Mouse (Mus musculus) left cerebral cortex, postnatal 36 days (tissue): Measurements from ENCODE around the gene Rpl6. TPM values are rescaled to one million over a fixed set of nuclear protein-coding genes. Genes with fewer than 3 reads are reported as not detected.

Experiments
- DNase-seq, 2 experiments: peaks; one replicate each; pipeline ENCODE4 v3.0.0; 2021 to 2022; ENCODE audit warnings: low spot score in 2 of 2, mixed read lengths in 1 of 2
- intact Hi-C: fragments of 180-260 bp; cut with DNase I; formaldehyde crosslinking; loops from one replicate; pipeline ENCODE4 v1.15.1; 2025
- total RNA-seq, 2 experiments: library from RNA; stranded (reverse); gene quantifications; 2 replicates each; pipeline ENCODE4 v1.2.3; 2021

Rpl6 gene
- total RNA-seq: 100 to 1,000 TPM; 401 to 441 TPM

DNA sequence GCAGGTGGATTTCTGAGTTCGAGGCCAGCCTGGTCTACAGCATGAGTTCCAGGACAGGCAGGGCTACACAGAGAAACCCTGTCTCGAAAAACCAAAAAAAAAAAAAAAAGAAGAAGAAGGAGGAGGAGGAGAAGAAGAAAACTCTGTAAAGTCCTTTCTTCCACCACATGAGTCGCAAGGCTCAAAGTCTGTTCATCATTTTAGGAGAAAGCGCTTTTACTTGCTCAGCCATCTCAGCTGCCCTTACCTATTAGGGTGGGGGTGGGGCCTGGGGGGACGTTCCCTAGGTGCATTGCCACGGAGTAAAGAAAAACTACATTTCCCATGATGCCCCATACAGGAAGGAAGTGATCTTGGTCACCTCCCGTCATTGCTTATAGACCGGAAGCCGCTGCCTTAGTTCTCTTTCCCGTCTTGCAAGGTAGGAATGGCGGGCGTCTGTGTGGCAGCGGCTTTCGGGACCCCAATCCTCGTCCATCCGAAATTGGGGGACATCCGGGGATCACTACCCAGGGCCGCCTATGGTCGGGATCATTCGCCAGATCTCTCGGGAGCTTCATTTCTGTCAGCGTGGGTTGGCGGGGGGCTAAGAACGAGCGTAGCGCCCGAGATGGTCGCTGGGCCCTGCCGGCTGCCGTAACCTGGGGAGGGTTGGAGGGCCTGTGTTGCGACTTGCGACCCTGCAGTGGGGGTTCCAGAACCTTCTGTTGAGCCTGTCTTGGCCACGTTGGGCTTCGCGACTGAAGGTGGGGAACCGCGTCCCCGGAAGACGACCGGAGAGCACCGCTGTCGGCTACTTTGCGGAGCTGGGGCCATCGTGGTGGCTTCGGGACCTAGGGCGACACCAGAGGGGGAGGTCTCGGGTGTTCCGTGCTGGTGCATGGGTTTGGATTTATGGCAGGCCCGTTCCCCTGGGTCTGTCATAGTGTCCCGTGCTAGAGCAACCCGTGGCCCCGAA, at the start of gene Rpl6:
TSS of gene Rpl6 (plus strand) at position 350 of the 958 bp plus-strand sequence.
- intact Hi-C loops: loop anchor here (1.0 kb wide), 1 partner anchor 13 kb away; the partner anchor contains the start of gene Ptpn11
- DNase-seq: peak; percentile 75 to 84

DNA sequence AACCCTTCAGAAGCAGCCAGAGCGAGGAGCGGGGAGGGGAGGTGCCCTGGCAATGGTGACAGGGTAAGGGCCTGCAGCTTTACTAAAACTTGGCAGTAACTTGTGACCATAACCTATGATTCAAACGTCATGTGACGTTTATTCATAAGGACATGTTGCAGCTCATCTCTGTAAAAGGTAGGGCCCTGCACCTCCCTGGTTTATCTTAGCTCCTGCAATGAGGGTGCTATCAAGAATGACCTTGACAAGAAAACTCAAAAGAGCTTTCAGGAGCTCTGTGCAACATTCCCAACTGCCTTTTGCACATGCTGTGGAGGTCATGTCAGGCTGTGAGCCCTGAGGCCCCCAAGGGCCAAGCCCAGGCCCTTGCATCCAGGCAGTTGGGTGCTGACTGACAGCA, 48.2 kb upstream of the Rpl6 start:
- no peak for DNase-seq
- intact Hi-C loops: no loop called here

- intact Hi-C loops: no loop called here
- DNase-seq: no peak
Measured at GRCm38 (mm10) chr5:121157017-121157416, 47.3 kb upstream of the Rpl6 start.

GRCm38 (mm10) chr5:121157489-121157888, 46.8 kb upstream of the Rpl6 start:
- intact Hi-C loops: no loop called here
- DNase-seq: no peak

GRCm38 (mm10) chr5:121158966-121159365, 45.3 kb upstream of the Rpl6 start:
- no peak for DNase-seq
- intact Hi-C loops: no loop called here

GRCm38 (mm10) chr5:121162285-121162684, 42.0 kb upstream of the Rpl6 start:
- no peak for DNase-seq
- intact Hi-C loops: no loop called here

- intact Hi-C loops: no loop called here
Measured at GRCm38 (mm10) chr5:121162923-121163322, 41.4 kb upstream of the Rpl6 start.

DNA sequence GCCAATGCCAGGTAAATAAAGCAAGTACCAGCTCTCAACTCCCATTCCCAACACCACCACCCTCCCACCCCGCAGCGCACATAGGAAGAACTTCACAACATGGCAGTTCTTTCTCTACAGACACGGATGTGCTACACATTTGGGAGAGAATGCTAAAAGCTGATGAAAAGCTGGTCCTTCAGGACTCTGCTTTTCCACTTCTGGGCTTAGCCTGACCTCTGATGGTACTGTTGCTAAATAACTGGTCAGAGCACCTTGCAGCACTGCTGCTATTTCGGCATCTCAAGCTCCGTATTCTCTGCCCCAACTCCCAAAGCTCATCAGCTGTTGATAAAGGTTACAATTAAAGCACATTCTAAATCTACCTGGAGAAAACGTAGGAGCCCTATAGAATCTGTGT, 37.4 kb upstream of the Rpl6 start:
- no peak for DNase-seq
- intact Hi-C loops: no loop called here

More at GRCm38 (mm10) chr5:121162923-121163322, 41.4 kb upstream of the Rpl6 start:
- DNase-seq: no peak

- DNase-seq: no peak
- intact Hi-C loops: no loop called here
Measured at GRCm38 (mm10) chr5:121169588-121169987, 34.7 kb upstream of the Rpl6 start.

DNA sequence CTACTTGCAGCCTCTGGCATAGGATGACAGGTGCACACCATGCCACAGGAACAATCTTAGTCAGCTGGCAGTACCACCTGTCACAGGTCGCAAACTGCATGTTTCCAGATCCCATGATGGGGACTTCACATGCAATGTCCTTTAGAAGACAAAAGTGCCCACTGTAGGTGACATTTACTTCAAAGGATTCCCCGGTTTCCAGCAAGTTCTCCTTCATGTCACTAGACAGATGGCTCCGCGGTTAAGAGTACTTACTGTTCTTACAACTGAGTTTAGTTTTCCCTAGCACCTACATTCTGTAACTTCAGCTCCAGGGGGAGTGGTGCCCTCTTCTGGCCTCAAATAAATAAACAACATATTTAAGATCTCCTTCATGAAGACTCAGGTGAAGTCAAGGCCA, 31.4 kb upstream of the Rpl6 start:
- no peak for DNase-seq
- intact Hi-C loops: loop anchor here (5.0 to 10.0 kb wide), 2 partner anchors 221 to 378 kb away; partner anchors contain the start of gene Oas1e

DNA sequence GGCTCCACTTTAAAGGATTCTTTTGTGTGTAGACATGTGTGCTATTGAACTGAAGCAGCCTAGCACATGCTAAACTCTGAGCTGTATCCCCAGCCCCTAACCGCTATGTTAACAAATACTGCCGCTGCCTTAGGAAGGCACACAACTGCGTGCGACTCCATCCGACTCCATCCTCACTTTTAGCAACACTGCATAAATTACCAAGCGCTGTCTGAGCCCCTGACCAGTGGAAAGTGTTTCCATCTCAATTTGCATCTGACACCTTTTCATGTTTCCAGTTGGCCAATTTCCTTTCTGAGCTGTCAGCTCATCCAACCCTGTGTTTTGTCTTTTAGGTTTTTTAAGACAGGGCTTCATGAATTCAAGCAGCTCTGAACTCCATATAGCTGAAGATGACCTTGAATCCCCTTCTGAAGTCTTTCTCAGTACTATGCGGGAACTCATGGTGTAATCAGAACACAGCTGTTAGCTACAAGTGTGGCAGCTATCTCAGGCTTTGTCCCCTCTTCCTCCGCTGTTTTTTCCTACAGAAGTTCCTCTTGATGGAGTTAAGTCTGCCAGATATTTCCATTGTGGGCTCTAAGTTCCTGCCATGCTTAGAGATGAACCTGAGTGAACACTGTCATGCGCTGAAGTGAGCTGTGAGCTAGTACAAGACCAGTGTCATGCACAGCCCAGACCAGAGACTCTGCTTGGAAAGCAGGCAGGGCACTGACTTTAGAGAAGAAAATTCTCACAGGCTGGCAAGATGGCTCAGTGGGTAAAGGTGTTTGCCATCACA, 25.0 kb upstream of the Rpl6 start:
- intact Hi-C loops: loop anchor here (10.0 kb wide), 1 partner anchor 384 kb away; the partner anchor contains the start of gene Oas1e
- DNase-seq: no peak

DNA sequence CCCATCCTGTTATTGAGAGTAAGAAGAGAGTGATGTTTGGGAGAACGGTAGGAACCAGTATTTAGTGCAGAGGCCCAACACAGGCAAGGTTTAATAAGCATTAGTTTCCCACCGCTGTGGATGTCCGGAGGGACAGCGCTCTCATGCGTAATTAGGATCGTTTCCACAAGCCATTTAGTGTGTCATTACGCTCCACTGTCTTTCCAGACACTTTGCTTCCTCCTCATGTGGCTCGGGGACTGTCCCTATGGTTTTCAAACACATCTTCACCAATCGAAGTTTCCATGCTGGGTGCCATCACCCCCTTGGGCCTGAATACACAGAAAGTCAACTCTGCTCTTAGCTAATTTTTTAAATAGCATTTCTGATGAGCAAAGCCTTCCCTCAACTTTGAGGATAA, 21.0 kb upstream of the Rpl6 start:
- no peak for DNase-seq
- intact Hi-C loops: no loop called here

DNA sequence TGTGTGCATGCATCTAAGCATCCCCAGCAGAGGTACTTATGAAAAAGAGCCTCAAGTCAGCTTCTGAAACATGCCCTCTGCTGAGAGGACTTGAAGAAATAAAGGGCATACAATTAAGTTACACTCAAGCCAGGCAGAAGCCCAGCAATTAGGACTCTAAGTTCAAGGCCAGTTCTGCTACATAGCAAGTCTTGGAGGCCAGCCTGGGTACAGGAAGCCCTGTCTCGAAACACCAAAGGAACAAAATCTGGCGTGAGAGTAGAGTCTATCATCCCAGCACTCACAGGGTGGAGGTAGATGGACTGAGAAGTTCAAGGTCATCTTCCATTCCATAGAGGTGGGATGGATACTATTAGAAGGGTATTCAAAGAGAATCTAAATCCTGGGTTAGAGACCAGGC, 19.9 kb upstream of the Rpl6 start:
- intact Hi-C loops: no loop called here
- no peak for DNase-seq

DNA sequence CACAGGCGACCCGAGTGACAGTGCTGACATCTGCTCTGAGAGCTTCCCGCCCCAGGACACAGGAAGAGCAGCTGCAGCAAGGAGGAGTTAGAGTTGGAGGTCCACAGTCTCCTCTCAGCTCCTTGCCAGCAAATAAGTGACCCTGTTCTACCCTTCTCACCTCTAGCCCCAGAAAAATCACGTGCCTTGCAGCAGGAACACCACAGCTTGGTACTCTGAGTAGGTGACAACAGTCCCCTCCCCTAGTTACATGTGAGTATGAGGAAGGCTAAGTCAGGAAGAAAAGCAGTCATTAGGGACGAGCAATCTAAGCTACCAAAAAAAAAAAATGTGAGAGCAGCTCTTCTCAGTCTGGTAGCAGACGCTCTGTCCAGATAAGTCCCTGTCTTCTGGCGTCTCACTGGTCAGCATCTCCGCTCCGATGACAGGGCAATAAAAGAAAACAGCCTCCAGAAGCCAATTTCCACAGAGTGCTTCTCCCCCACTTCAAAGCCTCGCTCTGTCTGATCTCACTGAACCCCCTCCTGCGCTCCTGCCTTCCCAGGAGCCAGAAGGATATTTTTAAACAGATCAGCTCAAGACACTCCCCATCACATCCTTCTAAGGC, 19.2 kb upstream of the Rpl6 start:
- DNase-seq: no peak

GRCm38 (mm10) chr5:121187580-121188001, 16.7 kb upstream of the Rpl6 start:
- intact Hi-C loops: no loop called here
- peak; percentile 21 to 25 for DNase-seq

More for the DNA sequence above, 19.2 kb upstream of the Rpl6 start:
- intact Hi-C loops: no loop called here

- intact Hi-C loops: no loop called here
- no peak for DNase-seq
Measured at GRCm38 (mm10) chr5:121188265-121188664, 16.0 kb upstream of the Rpl6 start.

DNA sequence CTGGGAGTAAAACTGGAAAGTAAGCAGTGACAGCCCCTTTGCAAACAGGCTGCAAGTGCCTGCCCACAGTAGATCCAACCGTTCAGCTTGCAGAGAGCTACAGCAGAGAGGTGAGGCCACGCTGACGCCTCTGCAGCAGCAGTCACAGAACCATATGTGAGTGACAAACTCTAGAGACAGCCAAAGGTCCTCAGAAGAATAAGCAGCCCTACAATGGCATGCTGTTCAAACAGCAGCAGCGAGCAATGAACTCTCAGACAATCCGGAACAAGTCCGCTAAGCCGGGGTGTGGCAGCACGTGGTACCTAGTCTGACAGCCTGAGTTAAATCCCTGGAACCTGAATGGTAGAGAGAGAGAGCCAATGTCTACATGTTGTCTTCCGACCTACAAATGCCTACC, 15.1 kb upstream of the Rpl6 start:
- intact Hi-C loops: no loop called here
- DNase-seq: peak in 1 of 2 experiments; percentile 16

- intact Hi-C loops: no loop called here
- peak in 1 of 2 experiments; percentile 11 for DNase-seq
Measured at GRCm38 (mm10) chr5:121190210-121190835, 14.0 kb upstream of the Rpl6 start.

DNA sequence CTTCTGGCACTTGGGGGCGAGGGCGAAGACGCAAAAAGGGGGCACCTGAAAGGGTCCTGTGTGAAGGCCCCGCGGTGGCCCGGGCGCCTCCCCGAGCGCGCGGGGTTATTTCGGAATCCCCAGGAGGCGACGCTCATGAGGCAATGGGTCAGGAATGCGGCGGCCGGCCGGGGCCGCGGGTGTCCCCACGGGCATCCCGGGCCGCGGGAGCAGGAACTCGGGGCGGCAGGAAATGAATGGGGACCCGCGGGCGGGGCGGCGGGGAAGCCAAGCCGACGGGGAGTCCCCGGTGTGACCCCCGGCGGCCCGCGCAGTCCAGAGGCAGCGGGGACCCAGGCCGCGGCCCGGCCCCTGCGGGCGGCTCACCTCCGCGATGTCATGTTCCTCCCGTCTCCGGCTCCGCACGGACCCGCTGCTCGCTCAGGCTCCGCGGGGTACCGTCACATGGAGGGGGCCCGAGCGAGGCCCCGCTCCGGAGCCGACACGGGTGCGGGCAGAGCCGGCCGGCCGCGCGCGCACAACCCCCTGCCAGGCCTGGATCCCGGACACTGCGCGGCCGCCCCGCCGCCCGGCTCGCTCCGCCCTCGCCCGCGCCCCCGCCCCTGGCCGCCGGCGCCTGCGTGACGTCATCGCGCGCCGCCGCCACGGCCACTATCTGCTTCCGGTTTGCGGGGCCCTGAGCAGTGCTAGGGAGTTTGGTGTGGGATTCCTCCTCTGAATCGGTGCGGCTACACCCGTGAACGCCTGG, 13.3 kb upstream of the Rpl6 start, which contains the start of gene Ptpn11:
TSS of gene Ptpn11 (minus strand) at position 562 of the 748 bp plus-strand sequence.
- intact Hi-C loops: loop anchor here (1.0 kb wide), 1 partner anchor 13 kb away; the partner anchor contains the start of gene Rpl6
- peak; percentile 79 to 86 for DNase-seq
